ENCODE assay signal across 9 mouse cellular contexts in genomic region chr5:74702766-74703165, GRCm38 (mm10). TPM values are rescaled to one million over a fixed set of nuclear protein-coding genes. Genes with fewer than 3 reads are reported as not detected.
A peak's percentile ranks its signal among the peaks of the same experiment; 100 is the strongest.
DNase-seq lines count a peak whose midpoint lies in the region; ATAC-seq and TF ChIP-seq lines count a peak whose summit lies in the region.
"Had no signal": no experiment of that assay in that cellular context is flagged by ENCODE, and none has a peak within 500 bp of the region (broad histone marks: within the 10 kb centered on the region; RNA-seq: fewer than 3 reads in every experiment).

Gene Lnx1, minus strand, starts transcription at chr5:74702912.

- 61% methylated on average over 11 of the region's 11 CpGs for WGBS in kidney, postnatal 0 days
- WGBS in liver, postnatal 0 days (ENCODE audit: insufficient replicate concordance) = 77% methylated on average over 11 of the region's 11 CpGs

- no peaks in the 10 kb centered on the region for H3K27me3 ChIP-seq in kidney, postnatal 0 days (ENCODE audit: insufficient read depth, low read length)
- no peaks in the 10 kb centered on the region for H3K27me3 ChIP-seq in liver, postnatal 0 days (ENCODE audit: insufficient read depth, low read length)

- H3K4me1 ChIP-seq in kidney, postnatal 0 days (replicated peaks; ENCODE audit: insufficient read depth, low read length) = 0 out of 2 replicates have a peak, but pooled peaks cover 4% of the 10 kb centered on the region
- H3K4me1 ChIP-seq in liver, postnatal 0 days (ENCODE audit: insufficient read depth) = peaks cover 13% of the 10 kb centered on the region

- no peak for TF ChIP-seq EP300 in liver, postnatal 0 days (IDR thresholded peaks at IDR 0.05; ENCODE audit: low read depth)

- H3K36me3 ChIP-seq in kidney, postnatal 0 days (ENCODE audit: insufficient read depth, low read length) = no peaks in the 10 kb centered on the region
- H3K36me3 ChIP-seq in liver, postnatal 0 days (replicated peaks; ENCODE audit: insufficient read depth, low read length) = no peaks in the 10 kb centered on the region

- TF ChIP-seq CTCF in layer of hippocampus, adult 2 months (conservative IDR thresholded peaks at IDR 0.05) = no peak
- TF ChIP-seq CTCF in kidney, postnatal 0 days (IDR thresholded peaks at IDR 0.05; ENCODE audit: low read depth) = no peak
- no peak for TF ChIP-seq CTCF in liver, postnatal 0 days (IDR thresholded peaks at IDR 0.05; ENCODE audit: low read depth)

- no peaks in the 10 kb centered on the region for H3K9me3 ChIP-seq in kidney, postnatal 0 days (replicated peaks; ENCODE audit: low read length)
- H3K9me3 ChIP-seq in liver, postnatal 0 days (ENCODE audit: low read length) = no peaks in the 10 kb centered on the region
- H3K9me3 ChIP-seq: megakaryocyte, embryonic 14.5 days had no signal

- no peak within 1 kb of the TSS for H3K4me3 ChIP-seq in layer of hippocampus, adult 2 months
- H3K4me3 ChIP-seq in kidney, postnatal 0 days (replicated peaks; ENCODE audit: low read depth, low read length) = no peak within 1 kb of the TSS
- no peak within 1 kb of the TSS for H3K4me3 ChIP-seq in liver, postnatal 0 days (ENCODE audit: low read depth, low read length)

- no peak; the same call in 1 of the 2 replicates for ATAC-seq in kidney, postnatal 0 days (replicated peaks; ENCODE audit: low FRiP score, low read depth)
- no peak for ATAC-seq in liver, postnatal 0 days

- H3K9ac ChIP-seq in kidney, postnatal 0 days (ENCODE audit: low read depth, low read length) = no peak within 1 kb of the TSS
- H3K9ac ChIP-seq in liver, postnatal 0 days (replicated peaks) = no peak within 1 kb of the TSS

- peak within 1 kb of the TSS; percentile 61; the same call in 1 of the 2 replicates for H3K4me2 ChIP-seq in kidney, postnatal 0 days (ENCODE audit: low read length)
- 0 out of 2 replicates have a peak within 1 kb of the TSS, but pooled peaks have one; percentile 71 for H3K4me2 ChIP-seq in liver, postnatal 0 days (ENCODE audit: low read depth, low read length)

- DNase-seq in layer of hippocampus, adult 2 months (ENCODE audit: low spot score in 2 of 2) = no peak
- DNase-seq in layer of hippocampus, adult 9-10 months (ENCODE audit: low spot score) = no peak
- DNase-seq in heart, adult 9 months (ENCODE audit: low spot score in 2 of 2) = peak; percentile 63 to 78
- DNase-seq in kidney, postnatal 0 days (ENCODE audit: low spot score) = no peak
- no peak for DNase-seq in liver, postnatal 0 days
- peak; percentile 76 for DNase-seq in yolk sac, embryonic 10.5 days (ENCODE audit: low spot score)
- DNase-seq in adrenal gland, adult 8-10 months = no peak
- DNase-seq in adrenal gland, postnatal 14 days = no peak

- H3K27ac ChIP-seq in layer of hippocampus, adult 2 months = no peak within 1 kb of the TSS
- peak within 1 kb of the TSS; percentile 36; the same call in 1 of the 2 replicates for H3K27ac ChIP-seq in kidney, postnatal 0 days
- H3K27ac ChIP-seq in liver, postnatal 0 days (ENCODE audit: low read depth) = no peak within 1 kb of the TSS

RNA-seq across cellular contexts. Expression of gene Lnx1, which starts in this region (rescaled TPM):
- total RNA-seq in layer of hippocampus, adult 2 months (2021) = 10 to 100 TPM; 11.5 to 14.6 TPM
- polyA plus RNA-seq in kidney, postnatal 0 days (2015; fragmentation: Nextera tagmentation; extraction: Ambion mirVana) = 3.5 and 3.9 TPM in 2 replicates
- 0.06 TPM in 1 of 2 replicates, not detected in the other for polyA plus RNA-seq in liver, postnatal 0 days (2015; fragmentation: Nextera tagmentation; extraction: Ambion mirVana)
- 1 to 10 TPM; 5.4 to 7.5 (median 6.1) TPM for total RNA-seq in adrenal gland, adult 8-10 months (2022)
- total RNA-seq in adrenal gland, postnatal 14 days (2021) = 5.6 and 7.5 TPM in 2 replicates

Comparison
In these comparisons a context has a peak if more than half of its experiments do, and no peak if none do; other contexts are left out.
1. DNase-seq: peak in heart, adult 9 months (2 of 2) and yolk sac, embryonic 10.5 days (single experiment); none in layer of hippocampus, adult 2 months (0 of 2), layer of hippocampus, adult 9-10 months (single experiment), kidney, postnatal 0 days (single experiment), liver, postnatal 0 days (single experiment), adrenal gland, adult 8-10 months (single experiment) and adrenal gland, postnatal 14 days (single experiment).